Mouse (Mus musculus) thymus, postnatal 25 days (tissue): ENCODE measurements around the gene Plvap.
"Not testable (repeated sequence)": the region's sequence is repeated elsewhere in the genome, so short reads cannot be mapped to it uniquely, and the experiment has no call there.

Source experiments
- DNase-seq: peaks from one replicate; pipeline ENCODE4 v3.0.0; 2022

Gene Plvap

DNA sequence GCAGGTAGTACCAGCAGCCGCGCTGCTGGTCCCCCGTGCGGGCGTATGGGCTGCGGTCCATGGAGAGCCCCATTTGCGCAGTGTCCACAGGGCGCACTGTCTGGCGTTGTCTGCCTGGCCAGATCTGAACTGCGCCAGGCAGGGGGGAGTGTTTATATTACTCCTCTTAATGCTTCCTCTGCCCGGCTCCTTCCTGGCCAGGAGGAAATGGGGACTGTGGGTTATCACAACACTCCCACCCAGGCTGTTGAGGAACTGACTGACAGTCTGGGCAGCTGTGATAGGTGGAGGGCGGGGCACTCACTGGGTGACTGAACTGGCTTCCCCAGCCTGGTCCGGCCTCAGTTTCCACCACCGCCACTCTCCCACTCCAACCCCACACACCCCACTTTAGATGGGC lies at the start of gene Plvap:
Plvap (minus strand) TSS at position 109 of the 400 bp plus-strand sequence.
- no peak for DNase-seq

- DNase-seq: no peak
Measured at GRCm38 (mm10) chr8:71560765-71561164, 49.2 kb upstream of the Plvap start.

GRCm38 (mm10) chr8:71560071-71560470 lies 48.5 kb upstream of the Plvap start:
- DNase-seq: no peak

GRCm38 (mm10) chr8:71558958-71559690 lies 47.6 kb upstream of the Plvap start:
- peak; percentile 87 for DNase-seq

DNA sequence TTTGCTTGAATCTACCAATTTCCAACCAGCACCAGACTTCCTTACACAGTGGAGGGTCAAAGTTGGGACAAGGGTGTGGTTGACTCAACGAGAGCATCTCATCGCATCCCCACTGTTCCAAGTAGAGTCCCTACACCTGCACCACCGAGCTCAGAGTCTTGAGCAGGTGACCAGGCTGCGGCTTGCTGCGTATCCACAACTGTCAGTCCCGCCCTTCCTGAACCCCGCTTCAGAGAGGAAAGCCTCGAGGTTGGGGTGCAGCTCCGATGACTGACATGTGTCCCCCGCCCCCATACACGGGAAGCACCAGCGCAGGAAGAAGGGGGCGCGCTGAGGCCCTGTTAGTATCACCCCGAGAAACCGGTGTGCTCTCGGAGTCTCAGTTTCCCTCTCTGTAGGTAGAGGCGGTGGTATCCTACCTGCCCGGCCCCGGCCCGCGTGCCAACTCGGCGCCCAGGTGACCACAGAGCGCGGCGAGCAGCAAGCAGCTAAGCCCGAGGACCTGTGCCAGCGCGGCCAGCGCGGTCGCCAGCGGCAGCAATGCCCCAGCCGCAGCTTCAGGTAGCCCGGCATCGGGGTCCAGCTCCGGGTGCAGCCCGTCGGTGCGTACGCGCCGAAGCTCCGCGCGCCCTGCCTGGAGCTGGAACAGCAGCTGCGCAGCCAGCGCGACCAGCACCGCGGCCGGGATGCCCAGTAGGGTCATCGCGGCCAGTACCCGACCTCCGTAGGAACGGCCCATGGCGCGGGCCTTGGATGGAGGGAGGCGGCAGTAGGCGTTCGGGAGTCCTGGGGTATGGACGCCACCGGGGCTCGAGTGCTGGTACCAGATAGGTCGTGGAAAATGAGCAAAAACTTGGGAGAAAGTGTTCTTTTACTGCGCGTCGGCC lies 46.8 kb upstream of the Plvap start, which contains the start of gene Tmem221:
Tmem221 (minus strand) TSS at position 801 of the 887 bp plus-strand sequence.
- peak; percentile 79 for DNase-seq

GRCm38 (mm10) chr8:71554644-71555043 lies 43.1 kb upstream of the Plvap start:
- DNase-seq: no peak

DNA sequence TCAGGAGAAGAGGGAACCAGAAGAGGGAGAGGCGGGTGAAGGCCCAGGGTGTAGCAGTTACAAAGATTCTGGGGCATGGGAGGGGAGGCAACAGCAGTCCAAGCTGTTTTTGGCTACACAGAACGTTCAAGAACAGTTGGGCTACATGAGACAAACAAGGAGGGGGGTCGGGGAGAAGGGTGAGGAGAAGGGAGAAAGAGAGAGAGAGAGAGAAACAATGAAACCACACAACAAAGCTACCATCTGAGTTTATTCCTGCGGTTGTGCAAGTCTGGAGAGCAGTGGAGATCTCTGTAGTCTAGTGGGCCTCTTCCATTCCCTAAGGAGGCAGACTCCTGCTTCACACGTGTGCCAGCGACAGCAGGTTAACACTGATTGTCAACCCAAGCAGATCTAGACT lies 42.4 kb upstream of the Plvap start:
- DNase-seq: no peak

DNA sequence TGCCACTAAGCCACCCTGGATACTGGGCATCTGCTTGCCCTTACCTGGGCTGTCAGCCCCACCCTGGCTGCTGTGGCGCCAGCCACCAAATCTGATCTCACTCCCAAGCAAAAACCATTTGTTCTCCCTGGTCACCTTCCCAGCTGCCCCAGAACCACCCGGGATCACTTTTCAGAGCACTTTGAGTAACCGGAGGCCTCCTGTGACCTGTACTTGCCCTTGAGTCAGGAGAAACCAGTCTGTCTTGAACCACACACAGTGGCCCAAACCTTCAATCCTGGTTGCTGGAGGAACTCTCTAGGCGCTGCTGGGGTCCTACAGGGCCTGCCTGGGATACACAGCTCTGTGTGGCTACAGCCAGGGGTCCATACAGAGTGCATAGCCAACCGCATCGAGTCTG lies 41.2 kb upstream of the Plvap start:
- DNase-seq: no peak

DNA sequence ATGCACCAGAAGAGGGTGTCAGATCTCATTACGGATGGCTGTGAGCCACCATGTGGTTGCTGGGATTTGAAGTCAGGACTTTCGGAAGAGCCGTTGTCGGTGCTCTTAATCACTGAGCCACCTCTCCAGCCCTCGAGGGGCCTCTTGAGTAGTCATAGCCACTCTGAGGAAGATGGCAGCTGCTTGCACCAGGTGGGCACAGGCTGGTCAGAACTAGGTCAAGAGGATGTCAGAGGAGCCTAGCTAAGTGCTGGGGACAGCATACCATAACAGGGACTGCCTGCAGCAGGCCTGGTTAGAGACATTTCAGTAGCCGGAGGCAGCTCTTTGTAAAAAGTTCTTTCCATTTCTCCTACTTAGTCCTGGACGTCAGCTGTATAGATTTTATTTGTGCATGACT lies 39.2 kb upstream of the Plvap start:
- DNase-seq: peak; percentile 46

DNA sequence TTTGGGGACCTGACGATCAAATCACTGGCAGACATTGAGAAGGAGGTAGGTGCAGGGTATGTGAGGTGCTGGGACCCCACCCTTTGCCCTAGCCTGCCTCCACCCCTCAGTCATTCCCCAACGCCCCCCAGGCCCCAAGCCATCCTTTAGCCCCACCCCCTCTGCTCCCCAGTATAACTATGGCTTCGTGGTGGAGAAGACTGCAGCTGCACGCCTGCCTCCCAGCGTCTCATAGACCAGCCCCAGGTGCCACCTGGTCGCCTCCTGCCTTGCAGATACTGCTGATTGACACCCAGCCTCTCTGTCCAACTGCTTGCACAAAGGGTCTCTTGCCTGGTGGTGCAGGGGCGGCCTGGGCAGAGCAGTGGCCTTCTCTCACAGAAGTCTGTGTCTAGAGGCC lies 36.0 kb upstream of the Plvap start:
- DNase-seq: peak; percentile 73

- DNase-seq: no peak
Measured at GRCm38 (mm10) chr8:71545053-71545452, 33.5 kb upstream of the Plvap start.

- no peak for DNase-seq
Measured at GRCm38 (mm10) chr8:71543755-71544154, 32.2 kb upstream of the Plvap start.

GRCm38 (mm10) chr8:71542632-71543343 lies 31.2 kb upstream of the Plvap start, which contains the start of gene Mvb12a:
Mvb12a (plus strand) TSS chr8:71542922.
- peak; percentile 93 for DNase-seq

GRCm38 (mm10) chr8:71537028-71537867 lies 25.7 kb upstream of the Plvap start, which contains the start of gene Bst2:
Bst2 (minus strand) TSS chr8:71537456.
- DNase-seq: peak; percentile 91

DNA sequence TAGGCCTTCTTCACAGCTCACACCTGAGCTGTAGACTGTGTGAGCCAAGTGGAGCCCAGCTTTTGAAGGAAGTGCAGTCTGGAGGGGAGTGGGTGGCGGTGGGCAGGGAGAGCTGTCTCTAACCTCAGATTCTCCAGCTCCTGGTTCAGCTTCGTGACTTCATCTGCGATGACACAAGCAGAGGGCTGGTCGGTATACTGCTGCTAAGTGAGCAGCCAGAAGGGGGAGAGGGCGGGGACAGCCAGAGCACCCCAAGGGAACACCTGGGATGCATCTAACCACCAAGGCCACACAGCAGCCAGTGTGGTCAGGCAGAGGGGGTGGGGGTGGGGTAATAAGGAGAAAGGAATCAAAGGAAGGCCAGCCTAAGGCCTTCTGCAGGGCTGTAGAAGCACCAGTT lies 24.1 kb upstream of the Plvap start:
- DNase-seq: peak; percentile 71

DNA sequence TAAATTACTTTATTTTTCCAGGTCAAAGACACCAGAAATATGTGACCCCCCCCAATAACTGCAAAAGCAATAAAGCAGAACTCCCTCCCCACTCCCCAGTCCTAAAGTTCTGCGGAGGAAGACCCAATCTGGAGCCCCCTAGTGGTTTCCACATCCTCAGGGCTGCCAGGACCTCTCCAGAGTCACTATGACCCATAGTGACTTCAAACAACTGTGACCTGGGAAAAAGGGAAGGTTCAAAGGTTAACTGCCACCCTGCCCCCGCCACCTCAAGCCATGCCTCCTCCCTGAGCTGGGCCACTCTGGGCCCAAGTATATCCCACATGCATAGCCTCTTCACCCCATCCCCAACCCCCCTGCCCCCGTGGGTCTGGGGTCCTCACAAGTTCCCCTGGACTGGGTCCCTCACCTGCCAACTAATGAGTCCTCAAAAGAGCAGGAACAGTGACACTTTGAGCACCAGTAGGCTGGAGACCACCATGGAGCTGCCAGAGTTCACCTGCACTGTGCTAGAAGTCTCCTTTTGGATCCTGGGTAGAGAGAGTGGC lies 22.8 kb upstream of the Plvap start:
- no peak for DNase-seq

GRCm38 (mm10) chr8:71530735-71531467 lies 19.3 kb upstream of the Plvap start:
- DNase-seq: not testable (repeated sequence)

GRCm38 (mm10) chr8:71528362-71529073 lies 17.0 kb upstream of the Plvap start:
- peak; percentile 64 for DNase-seq

DNA sequence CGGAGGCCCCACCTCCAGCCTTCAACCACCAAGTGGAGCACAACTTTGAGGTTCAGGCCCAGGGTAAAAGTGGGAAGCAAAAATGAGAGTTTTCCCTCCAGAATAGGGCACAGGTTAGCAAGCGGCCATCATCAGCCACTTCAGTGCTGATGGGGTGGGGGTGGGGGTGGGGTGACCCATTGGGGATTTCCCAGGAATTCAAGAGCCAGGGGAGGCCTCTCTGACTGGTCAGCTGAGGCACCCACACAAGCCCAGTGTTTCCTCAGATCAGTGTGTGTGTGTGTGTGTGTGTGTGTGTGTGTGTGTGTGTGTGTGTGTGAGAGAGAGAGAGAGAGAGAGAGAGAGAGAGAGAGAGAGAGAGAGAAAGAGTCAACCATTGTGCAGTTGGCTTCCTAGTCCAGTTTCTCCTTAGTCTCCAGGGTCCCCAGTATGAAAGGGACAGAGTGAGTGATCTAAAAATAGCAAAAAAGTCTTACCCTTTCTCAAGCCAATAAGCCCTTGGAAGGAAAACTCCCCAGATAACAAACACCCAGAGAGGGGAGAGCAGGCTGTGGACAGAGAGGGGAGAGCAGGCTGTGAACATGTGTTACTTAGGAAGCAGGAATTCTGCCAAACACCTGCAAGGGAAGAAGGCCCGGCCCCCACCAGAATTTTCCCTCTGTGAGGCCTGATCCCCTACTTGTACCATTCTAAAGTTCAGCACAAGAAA lies 15.8 kb upstream of the Plvap start:
- DNase-seq: no peak

- DNase-seq: no peak
Measured at GRCm38 (mm10) chr8:71526272-71526671, 14.7 kb upstream of the Plvap start.
